30 mouse cellular contexts compared by ENCODE assay signal in the genomic region with DNA sequence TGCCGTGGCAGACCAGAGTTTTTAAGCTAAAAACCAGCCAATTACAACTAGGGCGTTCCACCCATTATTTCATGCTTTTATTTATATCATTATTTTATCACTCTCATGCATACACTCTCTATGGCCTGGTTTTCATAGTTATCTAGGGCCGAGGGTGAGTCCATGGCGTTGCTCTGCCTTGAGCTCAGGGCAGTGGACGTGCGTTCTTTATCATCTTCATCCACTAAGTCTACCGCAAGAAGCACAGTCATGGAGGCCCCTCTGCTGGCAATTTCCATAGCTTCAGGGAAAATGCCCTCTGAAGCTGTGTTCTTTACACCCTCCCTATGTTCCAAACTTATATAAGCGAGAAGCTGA.
A peak's percentile ranks its signal among the peaks of the same experiment; 100 is the strongest.
DNase-seq lines count a peak whose midpoint lies in the region; ATAC-seq lines count a peak whose summit lies in the region.
"Had no signal": no experiment of that assay in that cellular context is flagged by ENCODE, and none has a peak within 500 bp of the region (broad histone marks: within the 10 kb centered on the region; RNA-seq: fewer than 3 reads in every experiment).

No protein-coding gene starts in this region.

- peaks cover 24% of the 10 kb centered on the region for H3K4me1 ChIP-seq in liver, embryonic 13.5 days (replicated peaks)
- H3K4me1 ChIP-seq: forebrain, embryonic 10.5 days; heart, embryonic 13.5 days; hindbrain, embryonic 12.5 days; kidney, embryonic 15.5 days; limb, embryonic 13.5 days; megakaryocyte, embryonic 14.5 days; midbrain, embryonic 15.5 days had no signal

- H3K9ac ChIP-seq in liver, embryonic 13.5 days = no peak overlapping the region
- H3K9ac ChIP-seq: forebrain, postnatal 0 days; heart, embryonic 13.5 days; hindbrain, embryonic 12.5 days; kidney, embryonic 15.5 days; limb, embryonic 13.5 days; lung, embryonic 14.5 days; midbrain, embryonic 15.5 days had no signal

- peak; percentile 84 for ATAC-seq in erythroblast, adult 5-6 weeks (replicated peaks; ENCODE audit: low FRiP score, poor library complexity, severe bottlenecking)
- peak; percentile 89 for ATAC-seq in liver, embryonic 13.5 days (ENCODE audit: low read depth)
- ATAC-seq in megakaryocyte-erythroid progenitor cell, adult 5-6 weeks (replicated peaks; ENCODE audit: low FRiP score, low TSS enrichment, poor library complexity, severe bottlenecking) = peak; percentile 90
- ATAC-seq: forebrain, postnatal 0 days; intestine, postnatal 0 days; midbrain, embryonic 15.5 days had no signal

- H3K4me2 ChIP-seq in liver, embryonic 13.5 days = peak overlapping the region; percentile 44
- H3K4me2 ChIP-seq: heart, embryonic 13.5 days; hindbrain, embryonic 12.5 days; kidney, embryonic 15.5 days; limb, embryonic 13.5 days; lung, embryonic 14.5 days; midbrain, embryonic 15.5 days had no signal

- H3K27ac ChIP-seq in liver, embryonic 13.5 days = peak overlapping the region; percentile 70
- H3K27ac ChIP-seq: forebrain, embryonic 10.5 days; heart, embryonic 13.5 days; hindbrain, embryonic 12.5 days; kidney, embryonic 15.5 days; limb, embryonic 13.5 days; midbrain, embryonic 15.5 days had no signal

- WGBS in liver, embryonic 13.5 days (ENCODE audit: insufficient replicate concordance) = 45% methylated on average over 8 of the region's 8 CpGs

- H3K9me3 ChIP-seq in liver, embryonic 13.5 days (replicated peaks) = no peaks in the 10 kb centered on the region
- H3K9me3 ChIP-seq: forebrain, embryonic 10.5 days; heart, embryonic 13.5 days; hindbrain, embryonic 12.5 days; kidney, embryonic 15.5 days; limb, embryonic 13.5 days; midbrain, embryonic 15.5 days had no signal

- H3K4me3 ChIP-seq in liver, embryonic 13.5 days (replicated peaks) = no peak overlapping the region
- H3K4me3 ChIP-seq: forebrain, embryonic 10.5 days; heart, embryonic 13.5 days; hindbrain, embryonic 12.5 days; kidney, embryonic 15.5 days; limb, embryonic 13.5 days; midbrain, embryonic 15.5 days; myocyte had no signal

- peak; percentile 15 for DNase-seq in brain, adult 2 months (ENCODE audit: low read depth, low spot score)
- DNase-seq in liver, embryonic 13.5 days = peak; percentile 9
- no peak for DNase-seq in kidney, adult 11 months
- no peak for DNase-seq in embryo, embryonic 9.5 days (ENCODE audit: extremely low spot score)
- no peak for DNase-seq in kidney, postnatal 10 days
- DNase-seq: adrenal gland, postnatal 10 days; B cell, adult 2 months; cerebellum, adult 11-12 months; cerebellum, postnatal 25 days; embryo, embryonic 11 days; forebrain, postnatal 0 days; gastrocnemius, postnatal 25 days; heart, adult 18-20 months; heart, postnatal 14 days; kidney, postnatal 4 days; layer of hippocampus, adult 9-11 months; lung, embryonic 14.5 days had no signal

- H3K36me3 ChIP-seq in liver, embryonic 13.5 days = no peaks in the 10 kb centered on the region
- H3K36me3 ChIP-seq: forebrain, embryonic 10.5 days; G1E; heart, embryonic 13.5 days; hindbrain, embryonic 12.5 days; kidney, embryonic 15.5 days; limb, embryonic 13.5 days; midbrain, embryonic 15.5 days had no signal

- H3K27me3 ChIP-seq in liver, embryonic 13.5 days = no peaks in the 10 kb centered on the region
- H3K27me3 ChIP-seq: CH12.LX; hindbrain, embryonic 12.5 days; kidney, embryonic 15.5 days; limb, embryonic 13.5 days; midbrain, embryonic 15.5 days had no signal

Comparison
In these comparisons a context has a peak if more than half of its experiments do, and no peak if none do; other contexts are left out.
1. DNase-seq: peak in brain, adult 2 months (single experiment) and liver, embryonic 13.5 days (single experiment); none in kidney, adult 11 months (single experiment), embryo, embryonic 9.5 days (single experiment) and kidney, postnatal 10 days (single experiment).
2. Peak in every context shown above with its lines, with median percentiles within 50 percentile points of each other: ATAC-seq.